Mouse (Mus musculus) layer of hippocampus, adult 2 months (tissue): ENCODE measurements around the gene Rhod. TPM values are rescaled to one million over a fixed set of nuclear protein-coding genes. Genes with fewer than 3 reads are reported as not detected.
A peak's percentile ranks its signal among the peaks of the same experiment; 100 is the strongest.
"Not testable (repeated sequence)": the region's sequence is repeated elsewhere in the genome, so short reads cannot be mapped to it uniquely, and the experiment has no call there.

Experiments
- DNase-seq, 2 experiments: peaks; one replicate each; pipeline ENCODE4 v3.0.0; 2022; ENCODE audit warnings: low spot score in 2 of 2
- H3K27ac ChIP-seq: fragments of 200-600 bp; 2 replicates; pipeline ENCODE4 v1.8.1; 2022
- H3K4me3 ChIP-seq: fragments of 200-600 bp; 2 replicates; pipeline ENCODE4 v1.8.1; 2022; ENCODE audit warnings: mild to moderate bottlenecking
- CTCF ChIP-seq: fragments of 200-600 bp; conservative IDR thresholded peaks from 2 replicates; pipeline ENCODE4 v1.8.1; 2022; ENCODE audit warnings: antibody characterized with exemption, mild to moderate bottlenecking, moderate library complexity
- total RNA-seq, 2 experiments: library from RNA; stranded (reverse); gene quantifications; 2 replicates each; pipeline ENCODE4 v1.2.3; 2021

The Rhod gene
- total RNA-seq, 2 experiments from 2014 or later, result 0.82 to 1.0 TPM

- no peak overlapping the region for H3K27ac ChIP-seq
- no peak overlapping the region for H3K4me3 ChIP-seq
- no peak for TF ChIP-seq CTCF
- no peak for DNase-seq
Observed at GRCm38 (mm10) chr19:4387276-4387675, 52.0 kb downstream of the Rhod start.

DNA sequence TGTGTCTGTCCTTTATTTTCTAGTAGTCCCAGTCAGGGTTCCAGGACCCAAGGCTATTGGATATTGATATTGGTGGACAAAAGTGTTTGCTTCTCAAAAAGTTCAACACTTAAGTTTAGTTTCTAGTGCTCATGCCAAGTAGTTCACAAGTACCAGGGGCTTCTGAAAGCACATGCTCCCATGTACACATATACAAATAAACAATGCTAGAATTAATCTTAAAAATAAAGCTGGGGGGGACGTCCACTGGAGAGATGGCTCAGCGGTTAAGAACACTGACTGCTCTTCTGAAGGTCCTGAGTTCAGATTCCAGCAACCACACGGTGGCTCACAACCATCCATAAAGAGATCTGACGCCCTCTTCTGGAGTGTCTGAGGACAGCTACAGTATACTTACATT is 54.2 kb downstream of the Rhod start:
- H3K27ac ChIP-seq, result no peak overlapping the region
- DNase-seq, result no peak
- no peak overlapping the region for H3K4me3 ChIP-seq
- TF ChIP-seq CTCF, result peak; percentile 43

DNA sequence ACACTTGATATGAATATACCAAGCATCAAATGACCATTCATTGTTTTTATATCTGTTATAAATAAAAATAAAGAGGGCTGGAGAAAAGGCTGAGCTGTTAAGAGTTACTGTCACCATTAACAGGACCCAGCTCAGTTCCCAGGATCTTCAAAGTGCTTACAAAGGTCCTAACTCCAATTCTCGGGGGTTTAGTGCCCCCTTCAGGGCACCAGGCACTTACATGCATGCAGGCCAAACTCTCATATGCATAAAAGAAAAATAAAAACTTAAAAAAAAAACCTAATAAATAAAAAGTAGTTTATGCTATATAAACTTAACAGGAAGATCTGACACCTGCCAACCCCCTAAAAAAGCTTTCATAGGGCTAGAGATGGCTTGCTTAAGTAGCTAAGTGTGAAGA is 54.9 kb downstream of the Rhod start:
- no peak overlapping the region for H3K4me3 ChIP-seq
- DNase-seq, result no peak
- H3K27ac ChIP-seq, result no peak overlapping the region
- TF ChIP-seq CTCF, result peak; percentile 63

GRCm38 (mm10) chr19:4383306-4383705 is 55.9 kb downstream of the Rhod start:
- no peak overlapping the region for H3K27ac ChIP-seq
- no peak overlapping the region for H3K4me3 ChIP-seq
- DNase-seq, result no peak
- no peak for TF ChIP-seq CTCF

DNA sequence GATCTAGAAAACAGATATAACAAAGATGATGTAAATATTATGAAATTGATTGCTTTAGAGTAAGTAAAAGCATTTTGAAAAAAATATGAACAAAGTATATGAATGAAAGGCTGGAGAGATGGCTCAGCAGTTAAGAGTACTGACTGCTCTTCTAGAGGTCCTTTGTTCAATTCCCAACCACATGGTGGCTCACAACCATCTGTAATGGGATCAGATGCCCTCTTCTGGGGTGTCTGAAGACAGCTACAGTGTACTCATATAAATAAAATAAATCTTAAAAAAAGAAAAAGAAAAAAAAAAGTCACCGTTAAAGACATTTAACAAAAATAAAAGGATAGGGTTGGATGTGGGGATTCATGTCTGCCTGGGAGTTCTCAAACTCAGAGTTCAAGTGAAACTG is 56.9 kb downstream of the Rhod start:
- not testable (repeated sequence) for H3K4me3 ChIP-seq

More for the DNA sequence above, 56.9 kb downstream of the Rhod start:
- not testable (repeated sequence) for H3K27ac ChIP-seq, DNase-seq
- TF ChIP-seq CTCF, result peak; percentile 57

Other genes with a start within 250 kb of the Rhod start
- 1 to 10 TPM in 1 of 2 experiments, under 1 TPM in 1; 0.91 to 1.0 TPM for gene Tbc1d10c, start 248.1 kb downstream of the Rhod start, total RNA-seq
- gene Ppp1ca, start 247.4 kb downstream of the Rhod start, total RNA-seq, result 100 to 1,000 TPM; 263 to 276 TPM
- gene Rad9a, start 237.8 kb downstream of the Rhod start, total RNA-seq, result 1 to 10 TPM; 8.1 to 8.7 TPM
- under 1 TPM; 0.61 to 0.76 TPM for gene Clcf1, start 225.2 kb downstream of the Rhod start, total RNA-seq
- gene AC109138.7, start 225.1 kb downstream of the Rhod start, total RNA-seq, result not detected
- gene Pold4, start 207.5 kb downstream of the Rhod start, total RNA-seq, result 10 to 100 TPM; 16.7 to 18.2 TPM
- 10 to 100 TPM; 57.5 to 58.7 TPM for gene Ssh3, start 170.3 kb downstream of the Rhod start, total RNA-seq
- 10 to 100 TPM; 63.4 to 70.7 TPM for gene Ankrd13d, start 156.3 kb downstream of the Rhod start, total RNA-seq
- 100 to 1,000 TPM; 181 to 201 TPM for gene Grk2, start 133.2 kb downstream of the Rhod start, total RNA-seq
- gene Kdm2a, start 41.1 kb downstream of the Rhod start, total RNA-seq, result 10 to 100 TPM; 77.5 to 87.8 TPM
- 10 to 100 TPM; 28.9 to 31.6 TPM for gene Syt12, start 38.0 kb upstream of the Rhod start, total RNA-seq
- not detected for gene 2010003K11Rik, start 59.2 kb upstream of the Rhod start, total RNA-seq
- 10 to 100 TPM; 64.1 to 76.0 TPM for gene Pcx, start 71.0 kb upstream of the Rhod start, total RNA-seq
- 10 to 100 TPM; 32.8 to 34.6 TPM for gene Lrfn4, start 176.2 kb upstream of the Rhod start, total RNA-seq
- 10 to 100 TPM; 19.1 to 22.8 TPM for gene Rce1, start 186.2 kb upstream of the Rhod start, total RNA-seq